Mouse (Mus musculus): ENCODE measurements around the gene Mipep.

Gene Mipep

GRCm38 (mm10) chr14:60799762-60800728 is 15.7 kb downstream of the Mipep start:
- DNase-seq (ENCODE audit: low spot score): peak; percentile 34

GRCm38 (mm10) chr14:60802026-60802425 is 17.7 kb downstream of the Mipep start:
- DNase-seq (ENCODE audit: low spot score): no peak

GRCm38 (mm10) chr14:60804978-60805377 is 20.6 kb downstream of the Mipep start:
- DNase-seq (ENCODE audit: low spot score): no peak

GRCm38 (mm10) chr14:60805871-60806270 is 21.5 kb downstream of the Mipep start:
- no peak for DNase-seq (ENCODE audit: low spot score)

- no peak for DNase-seq (ENCODE audit: low spot score)
These were observed 22.5 kb downstream of the Mipep start for GRCm38 (mm10) chr14:60806891-60807344.

- DNase-seq (ENCODE audit: low spot score): no peak
These were observed 25.5 kb downstream of the Mipep start for GRCm38 (mm10) chr14:60809881-60810280.

GRCm38 (mm10) chr14:60811547-60811946 is 27.2 kb downstream of the Mipep start:
- DNase-seq (ENCODE audit: low spot score): no peak

GRCm38 (mm10) chr14:60815098-60815497 is 30.7 kb downstream of the Mipep start:
- DNase-seq (ENCODE audit: low spot score): no peak

GRCm38 (mm10) chr14:60818045-60818444 is 33.7 kb downstream of the Mipep start:
- DNase-seq (ENCODE audit: low spot score): no peak

- no peak for DNase-seq (ENCODE audit: low spot score)
These were observed 45.7 kb downstream of the Mipep start for GRCm38 (mm10) chr14:60830096-60830495.

- no peak for DNase-seq (ENCODE audit: low spot score)
These were observed 52.3 kb downstream of the Mipep start for GRCm38 (mm10) chr14:60836709-60837108.

- no peak for DNase-seq (ENCODE audit: low spot score)
These were observed 55.3 kb downstream of the Mipep start for GRCm38 (mm10) chr14:60839654-60840053.

GRCm38 (mm10) chr14:60841977-60842659 is 57.7 kb downstream of the Mipep start:
- no peak for DNase-seq (ENCODE audit: low spot score)

- DNase-seq (ENCODE audit: low spot score): no peak
These were observed 59.2 kb downstream of the Mipep start for GRCm38 (mm10) chr14:60843596-60843995.

- DNase-seq (ENCODE audit: low spot score): no peak
These were observed 61.1 kb downstream of the Mipep start for GRCm38 (mm10) chr14:60845261-60846045.

- no peak for DNase-seq (ENCODE audit: low spot score)
These were observed 61.8 kb downstream of the Mipep start for GRCm38 (mm10) chr14:60846174-60846573.

- no peak for DNase-seq (ENCODE audit: low spot score)
These were observed 63.8 kb downstream of the Mipep start for GRCm38 (mm10) chr14:60848194-60848593.

GRCm38 (mm10) chr14:60850101-60850500 is 65.7 kb downstream of the Mipep start:
- DNase-seq (ENCODE audit: low spot score): no peak

- no peak for DNase-seq (ENCODE audit: low spot score)
These were observed 67.3 kb downstream of the Mipep start for GRCm38 (mm10) chr14:60851632-60852031.

- DNase-seq (ENCODE audit: low spot score): no peak
These were observed 72.0 kb downstream of the Mipep start for GRCm38 (mm10) chr14:60856199-60856912.

- no peak for DNase-seq (ENCODE audit: low spot score)
These were observed 72.5 kb downstream of the Mipep start for GRCm38 (mm10) chr14:60856913-60857300.

GRCm38 (mm10) chr14:60863396-60863795 is 79.0 kb downstream of the Mipep start:
- no peak for DNase-seq (ENCODE audit: low spot score)
